Mouse (Mus musculus): ENCODE data around the gene Angpt4.

DNA sequence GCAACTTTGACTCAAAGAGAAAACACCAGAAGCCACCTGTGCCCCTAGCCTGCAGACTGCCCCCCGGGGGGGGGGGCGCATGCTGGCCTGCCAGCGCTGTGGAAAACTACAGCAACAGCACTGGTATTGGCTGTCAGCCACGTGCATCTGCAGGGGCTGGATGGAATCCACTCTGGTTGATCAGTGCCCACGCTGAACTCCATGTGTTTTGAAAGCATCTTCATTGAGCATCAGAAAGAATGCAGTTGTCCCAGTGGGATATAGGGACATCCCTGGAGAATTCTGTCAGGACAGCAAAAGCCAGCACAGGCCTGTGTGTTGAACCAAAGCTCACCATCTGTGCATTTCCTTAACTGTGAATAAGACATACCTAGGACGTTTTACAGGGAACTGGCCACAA lies 20.0 kb upstream of the Angpt4 start:
- TF ChIP-seq CTCF (IDR thresholded peaks at IDR 0.05; ENCODE audit: borderline replicate concordance, insufficient read depth, low read length): no peak
- no peak for TF ChIP-seq POLR2A (IDR thresholded peaks at IDR 0.05; ENCODE audit: low read depth, low read length)
